Mouse (Mus musculus) CH12.LX (cell line): Measurements from ENCODE around the gene Nfix.

Source experiments
- CTCF ChIP-seq, 2 experiments: IDR thresholded peaks in 1 of 2; conservative IDR thresholded peaks in 1 of 2; 2 replicates each; pipeline ENCODE4 v1.5.1; 2011 to 2012; ENCODE audit warnings: low read depth in 2 of 2, low read length in 2 of 2, improper control_type of control experiment in 1 of 2, inconsistent platforms in 1 of 2, mild to moderate bottlenecking in 1 of 2, moderate library complexity in 1 of 2
- ELF1 ChIP-seq: IDR thresholded peaks from 2 replicates; pipeline ENCODE4 v1.6.1; 2014; ENCODE audit warnings: low read depth, mild to moderate bottlenecking, inconsistent platforms, low read length, improper control_type of control experiment
- EP300 ChIP-seq: IDR thresholded peaks from 2 replicates; pipeline ENCODE4 v1.6.1; 2011; ENCODE audit warnings: low read length, improper control_type of control experiment
- GABPA ChIP-seq: IDR thresholded peaks from 2 replicates; pipeline ENCODE4 v1.6.1; 2012; ENCODE audit warnings: low read depth, low read length, improper control_type of control experiment, inconsistent platforms; ENCODE audit not compliant: insufficient replicate concordance
- HCFC1 ChIP-seq: IDR thresholded peaks from 2 replicates; pipeline ENCODE4 v1.6.1; 2012; ENCODE audit warnings: low read depth, mild to moderate bottlenecking, inconsistent platforms, low read length, improper control_type of control experiment
- MAFK ChIP-seq: IDR thresholded peaks from 2 replicates; pipeline ENCODE4 v1.6.1; 2011; ENCODE audit warnings: low read length, improper control_type of control experiment; ENCODE audit not compliant: insufficient replicate concordance
- MAX ChIP-seq: IDR thresholded peaks from 2 replicates; pipeline ENCODE4 v1.6.1; 2011; ENCODE audit warnings: low read length, improper control_type of control experiment
- MYC ChIP-seq: IDR thresholded peaks from 2 replicates; pipeline ENCODE4 v1.6.1; 2011; ENCODE audit warnings: low read depth, mild to moderate bottlenecking, improper control_type of control experiment, low read length
- PAX5 ChIP-seq: IDR thresholded peaks from 2 replicates; pipeline ENCODE4 v1.6.1; 2012; ENCODE audit warnings: low read length, inconsistent platforms, mixed read lengths
- POLR2A ChIP-seq: IDR thresholded peaks from 2 replicates; pipeline ENCODE4 v1.6.1; 2011; ENCODE audit warnings: low read depth, mild to moderate bottlenecking, improper control_type of control experiment, low read length
- TBP ChIP-seq: conservative IDR thresholded peaks from 2 replicates; pipeline ENCODE4 v1.6.1; 2011; ENCODE audit warnings: low read depth, low read length, improper control_type of control experiment
- USF1 ChIP-seq: IDR thresholded peaks from 2 replicates; pipeline ENCODE4 v1.6.1; 2014; ENCODE audit warnings: low read depth, mild to moderate bottlenecking, inconsistent platforms, low read length, improper control_type of control experiment
- ZC3H11A ChIP-seq: IDR thresholded peaks from 2 replicates; pipeline ENCODE4 v1.6.1; 2012; ENCODE audit warnings: low read depth, mild to moderate bottlenecking, inconsistent platforms, low read length, improper control_type of control experiment

DNA sequence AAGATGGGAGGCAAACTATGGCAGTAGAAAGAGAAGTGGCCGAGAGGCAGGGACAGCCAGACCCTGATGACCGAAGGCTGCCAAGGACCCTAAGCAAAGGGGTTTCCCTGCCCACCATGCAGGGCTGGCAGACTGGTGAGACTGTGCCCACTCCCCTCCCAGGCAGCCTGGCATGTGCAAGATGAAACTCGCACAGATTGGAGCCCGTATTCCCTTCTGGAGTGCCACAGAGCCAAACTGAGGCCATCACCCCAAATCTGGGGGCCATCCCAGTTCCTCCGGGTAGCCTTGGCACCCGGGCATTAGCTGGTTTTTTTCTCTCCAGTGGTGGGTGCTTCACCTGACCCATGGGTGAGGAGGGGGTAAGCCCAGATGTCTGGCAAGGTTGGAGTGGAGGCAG, 2.2 kb downstream of the Nfix start:
- no peak for TF ChIP-seq MYC
- no peak for TF ChIP-seq EP300
- no peak for TF ChIP-seq CTCF (conservative IDR thresholded peaks at IDR 0.05 in 1 of 2, IDR thresholded peaks at IDR 0.05 in 1 of 2; ENCODE audit: low read depth in 2 of 2, low read length in 2 of 2)
- TF ChIP-seq MAX, result no peak
- no peak for TF ChIP-seq USF1
- TF ChIP-seq MAFK, result no peak
- no peak for TF ChIP-seq POLR2A
- no peak for TF ChIP-seq PAX5
- no peak for TF ChIP-seq GABPA
- TF ChIP-seq HCFC1, result no peak
- no peak for TF ChIP-seq TBP
- no peak for TF ChIP-seq ZC3H11A
- no peak for TF ChIP-seq ELF1
